Mouse (Mus musculus): ENCODE data around the gene Tmem211.

DNA sequence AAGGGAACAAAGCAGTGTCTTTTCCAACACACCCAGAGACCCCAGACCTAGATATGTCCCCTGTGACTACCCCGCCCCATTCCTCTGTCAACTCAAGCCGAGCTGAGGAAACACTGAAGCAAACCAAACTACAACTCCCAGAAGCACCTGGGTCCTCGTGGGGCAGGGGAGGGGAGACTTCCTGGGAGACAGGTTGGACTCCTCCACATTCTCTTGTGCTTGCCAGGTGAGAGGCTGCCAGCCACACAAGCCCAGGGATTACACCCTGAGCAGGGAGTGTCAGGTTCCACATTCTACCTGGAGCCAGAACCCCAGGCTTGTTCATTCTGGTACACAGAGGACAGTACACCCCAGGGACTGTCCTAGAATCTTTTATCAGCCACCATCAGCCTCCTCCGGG is 2.8 kb upstream of the Tmem211 start:
- no peak for TF ChIP-seq CTCF (IDR thresholded peaks at IDR 0.05)
- TF ChIP-seq EP300 (IDR thresholded peaks at IDR 0.05): no peak
